In the genomic region with DNA sequence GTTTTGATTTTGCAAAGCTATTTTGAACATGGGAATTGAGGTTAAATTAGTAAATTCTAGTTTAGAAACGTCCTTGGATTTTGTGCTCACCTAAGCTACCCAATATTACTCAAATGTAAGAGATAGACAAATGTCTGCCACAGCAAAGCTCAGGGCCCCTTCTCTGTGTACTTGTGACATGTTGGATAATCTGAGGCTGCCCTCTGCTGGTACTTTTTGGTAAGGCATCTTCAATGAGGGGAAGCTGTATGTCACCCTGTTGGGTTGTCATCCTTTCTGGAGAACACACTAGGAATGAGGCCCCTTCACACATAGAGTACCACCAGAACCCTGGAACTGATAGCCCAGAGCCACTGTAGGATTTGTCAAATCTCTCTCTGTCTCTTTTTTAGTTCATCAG, we compare ENCODE assay signal across 9 mouse cellular contexts. TPM values are rescaled to one million over a fixed set of nuclear protein-coding genes. Genes with fewer than 3 reads are reported as not detected.
DNase-seq lines count a peak whose midpoint lies in the region; ATAC-seq lines count a peak whose summit lies in the region.
"Had no signal": no experiment of that assay in that cellular context is flagged by ENCODE, and none has a peak within 500 bp of the region (broad histone marks: within the 10 kb centered on the region; RNA-seq: fewer than 3 reads in every experiment).

No protein-coding gene starts in this region.

- peak; percentile 79 for ATAC-seq in forebrain, embryonic 16.5 days
- peak; percentile 85; the same call in 1 of the 2 replicates for ATAC-seq in hindbrain, embryonic 16.5 days
- ATAC-seq in midbrain, embryonic 11.5 days (ENCODE audit: low FRiP score): peak; percentile 22; the same call in 1 of the 2 replicates

- no peak overlapping the region for H3K4me2 ChIP-seq in forebrain, embryonic 16.5 days (ENCODE audit: low read length)
- no peak overlapping the region for H3K4me2 ChIP-seq in hindbrain, embryonic 16.5 days (ENCODE audit: low read length)
- H3K4me2 ChIP-seq in midbrain, embryonic 11.5 days: no peak overlapping the region
- H3K4me2 ChIP-seq: neural tube, embryonic 13.5 days had no signal

- no peak overlapping the region for H3K4me3 ChIP-seq in heart, embryonic 10.5 days
- H3K4me3 ChIP-seq in forebrain, embryonic 16.5 days (replicated peaks; ENCODE audit: low read length): no peak overlapping the region
- no peak overlapping the region for H3K4me3 ChIP-seq in hindbrain, embryonic 16.5 days (ENCODE audit: low read length)
- H3K4me3 ChIP-seq in midbrain, embryonic 11.5 days (ENCODE audit: low read depth, low read length): no peak overlapping the region
- H3K4me3 ChIP-seq: neural tube, embryonic 13.5 days had no signal

- peaks cover 32% of the 10 kb centered on the region for H3K4me1 ChIP-seq in heart, embryonic 10.5 days
- no peaks in the 10 kb centered on the region for H3K4me1 ChIP-seq in forebrain, embryonic 16.5 days (replicated peaks; ENCODE audit: control insufficient read depth, insufficient read depth, low read length)
- H3K4me1 ChIP-seq in hindbrain, embryonic 16.5 days (ENCODE audit: control insufficient read depth, insufficient read depth, low read depth, low read length): no peaks in the 10 kb centered on the region; the same call in 1 of the 2 replicates
- no peaks in the 10 kb centered on the region for H3K4me1 ChIP-seq in midbrain, embryonic 11.5 days (ENCODE audit: control insufficient read depth, insufficient read depth, low read length)

- no peak overlapping the region for H3K9ac ChIP-seq in forebrain, embryonic 16.5 days (replicated peaks; ENCODE audit: low read depth, low read length)
- no peak overlapping the region for H3K9ac ChIP-seq in hindbrain, embryonic 16.5 days (ENCODE audit: low read depth, low read length)
- H3K9ac ChIP-seq in midbrain, embryonic 11.5 days (ENCODE audit: low read length): no peak overlapping the region

- WGBS in heart, embryonic 10.5 days: 3% methylated on average over 1 of the region's 1 CpGs
- 0% methylated on average over 1 of the region's 1 CpGs for WGBS in forebrain, embryonic 16.5 days
- WGBS in hindbrain, embryonic 16.5 days: 0% methylated on average over 1 of the region's 1 CpGs
- WGBS in midbrain, embryonic 11.5 days: 12% methylated on average over 1 of the region's 1 CpGs

- no peak overlapping the region for H3K27ac ChIP-seq in heart, embryonic 10.5 days
- H3K27ac ChIP-seq in forebrain, embryonic 16.5 days (ENCODE audit: low read length): no peak overlapping the region
- no peak overlapping the region for H3K27ac ChIP-seq in hindbrain, embryonic 16.5 days (ENCODE audit: low read depth, low read length)
- H3K27ac ChIP-seq in midbrain, embryonic 11.5 days (ENCODE audit: low read depth, low read length): no peak overlapping the region
- H3K27ac ChIP-seq: neural tube, embryonic 13.5 days had no signal

- DNase-seq in heart, adult 18-20 months: peak; percentile 79 to 95
- no peak for DNase-seq in heart, embryonic 10.5 days (ENCODE audit: low spot score)
- peak; percentile 59 for DNase-seq in c-Kit-positive CD71-positive TER-119-negative erythroid progenitor cells, embryonic 14.5 days (ENCODE audit: low read depth)
- DNase-seq in left cerebral cortex, adult 11 months (ENCODE audit: low spot score): peak; percentile 75
- DNase-seq in midbrain, embryonic 11.5 days (ENCODE audit: low spot score, missing footprints): peak; percentile 97
- peak; percentile 24 to 77 for DNase-seq in spleen, adult 18-20 months

- H3K36me3 ChIP-seq in heart, embryonic 10.5 days: peaks cover 60% of the 10 kb centered on the region
- no peaks in the 10 kb centered on the region for H3K36me3 ChIP-seq in forebrain, embryonic 16.5 days (ENCODE audit: control insufficient read depth, insufficient read depth)
- no peaks in the 10 kb centered on the region for H3K36me3 ChIP-seq in hindbrain, embryonic 16.5 days (ENCODE audit: control insufficient read depth, insufficient read depth, low read length)
- no peaks in the 10 kb centered on the region for H3K36me3 ChIP-seq in midbrain, embryonic 11.5 days (ENCODE audit: control insufficient read depth, insufficient read depth, low read length)

- no peaks in the 10 kb centered on the region for H3K9me3 ChIP-seq in heart, embryonic 10.5 days
- H3K9me3 ChIP-seq in forebrain, embryonic 16.5 days (ENCODE audit: control insufficient read depth, low read length): no peaks in the 10 kb centered on the region
- H3K9me3 ChIP-seq in hindbrain, embryonic 16.5 days (ENCODE audit: control insufficient read depth, low read length): no peaks in the 10 kb centered on the region
- no peaks in the 10 kb centered on the region for H3K9me3 ChIP-seq in midbrain, embryonic 11.5 days (ENCODE audit: control insufficient read depth, low read length)
- H3K9me3 ChIP-seq: neural tube, embryonic 13.5 days had no signal

- no peaks in the 10 kb centered on the region for H3K27me3 ChIP-seq in heart, embryonic 10.5 days (ENCODE audit: insufficient read depth, poor library complexity, severe bottlenecking)
- H3K27me3 ChIP-seq in forebrain, embryonic 16.5 days (replicated peaks; ENCODE audit: control insufficient read depth, insufficient read depth, low read length): no peaks in the 10 kb centered on the region
- no peaks in the 10 kb centered on the region for H3K27me3 ChIP-seq in hindbrain, embryonic 16.5 days (replicated peaks; ENCODE audit: control insufficient read depth, insufficient read depth, low read length)
- H3K27me3 ChIP-seq in midbrain, embryonic 11.5 days (ENCODE audit: control insufficient read depth, insufficient read depth, low read length): no peaks in the 10 kb centered on the region
- H3K27me3 ChIP-seq: neural tube, embryonic 13.5 days had no signal

RNA-seq across cellular contexts. Expression of gene Anxa2, which starts 26.9 kb away (rescaled TPM):
- total RNA-seq in heart, adult 18-20 months (2021): 10 to 100 TPM; 74.1 to 74.4 TPM
- polyA plus RNA-seq in heart, embryonic 10.5 days (2016; fragmentation: Nextera tagmentation; extraction: Ambion mirVana): 349 and 412 TPM in 2 replicates
- 82.2 and 115 TPM in 2 replicates for polyA plus RNA-seq in forebrain, embryonic 16.5 days (2015; fragmentation: Nextera tagmentation; extraction: Ambion mirVana)
- polyA plus RNA-seq in hindbrain, embryonic 16.5 days (2015; fragmentation: Nextera tagmentation; extraction: Ambion mirVana): 153 and 199 TPM in 2 replicates
- polyA plus RNA-seq in midbrain, embryonic 11.5 days (2014; fragmentation: Nextera tagmentation; extraction: Ambion mirVana): 176 and 180 TPM in 2 replicates

Comparison
In these comparisons a context has a peak if more than half of its experiments do, and no peak if none do; other contexts are left out.
1. ATAC-seq: peak in every context shown above with its lines; median percentile 85 in hindbrain, embryonic 16.5 days; 79 in forebrain, embryonic 16.5 days; 22 in midbrain, embryonic 11.5 days.